Mouse (Mus musculus): ENCODE results near the gene Lgr6. TPM values are rescaled to one million over a fixed set of nuclear protein-coding genes. Genes with fewer than 3 reads are reported as not detected.

The Lgr6 gene
- polyA plus RNA-seq, 1 experiment from 2014 or later: 3.4 TPM

- no peaks in the 10 kb centered on the region for H3K36me3 ChIP-seq
- WGBS: 41% methylated on average over 8 of the region's 8 CpGs
- H3K9ac ChIP-seq: no peak overlapping the region
- no peak for ATAC-seq (replicated peaks; ENCODE audit: insufficient number of reproducible peaks, insufficient read depth, low FRiP score, low read depth)
- peaks cover 20% of the 10 kb centered on the region for H3K4me1 ChIP-seq (replicated peaks)
- no peak overlapping the region for H3K4me2 ChIP-seq
- no peak overlapping the region for H3K27ac ChIP-seq
- no peaks in the 10 kb centered on the region for H3K9me3 ChIP-seq (replicated peaks)
- H3K27me3 ChIP-seq: peaks cover 17% of the 10 kb centered on the region
- no peak overlapping the region for H3K4me3 ChIP-seq
These were observed 112.9 kb downstream of the Lgr6 start for GRCm38 (mm10) chr1:134992046-134992645.

DNA sequence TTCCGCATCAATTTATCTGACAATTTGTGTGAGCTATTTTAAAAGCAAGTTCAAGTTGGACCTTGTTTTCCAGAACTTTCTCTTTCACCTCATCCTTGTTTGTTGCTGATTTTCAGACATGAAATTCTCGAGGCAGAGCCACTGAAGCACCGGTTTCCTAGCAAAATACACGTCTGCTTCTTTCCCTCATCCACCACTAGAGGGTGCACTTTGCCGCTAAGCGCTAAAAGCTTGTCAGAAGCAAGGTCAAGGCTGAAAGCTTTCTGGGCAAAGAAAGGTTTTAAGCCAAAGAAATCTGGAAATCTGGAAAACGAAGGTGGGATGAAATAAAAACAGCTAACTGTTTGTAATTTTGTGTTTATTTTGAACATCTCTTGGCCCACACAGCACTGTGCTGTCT lies 115.7 kb downstream of the Lgr6 start:
- H3K9me3 ChIP-seq (replicated peaks): no peaks in the 10 kb centered on the region
- no peak overlapping the region for H3K27ac ChIP-seq
- 8% methylated on average over 7 of the region's 7 CpGs for WGBS
- peaks cover 21% of the 10 kb centered on the region for H3K27me3 ChIP-seq
- H3K9ac ChIP-seq: no peak overlapping the region
- peaks cover 16% of the 10 kb centered on the region for H3K4me1 ChIP-seq (replicated peaks)
- no peak for ATAC-seq (replicated peaks; ENCODE audit: insufficient number of reproducible peaks, insufficient read depth, low FRiP score, low read depth)
- H3K36me3 ChIP-seq: no peaks in the 10 kb centered on the region
- H3K4me3 ChIP-seq: no peak overlapping the region
- no peak overlapping the region for H3K4me2 ChIP-seq

DNA sequence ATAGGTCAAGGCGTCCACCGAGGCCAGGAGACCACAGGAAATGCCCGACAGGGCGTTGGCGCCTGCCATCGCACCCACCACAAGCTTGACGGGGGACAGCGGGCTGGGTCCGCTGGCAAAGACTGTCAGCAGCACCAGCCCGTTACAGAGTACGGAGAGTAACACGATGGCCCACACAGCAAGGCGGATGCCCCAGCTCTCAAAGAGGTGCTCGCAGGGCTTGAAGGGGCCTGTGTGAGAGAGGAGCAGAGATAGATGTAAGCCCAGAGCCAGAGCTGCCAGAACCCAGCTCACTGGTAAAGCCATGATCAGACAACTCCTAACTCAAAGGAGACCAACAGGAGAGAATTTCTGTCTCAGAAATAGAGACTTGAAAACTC lies 117.1 kb downstream of the Lgr6 start:
- ATAC-seq (replicated peaks; ENCODE audit: insufficient number of reproducible peaks, insufficient read depth, low FRiP score, low read depth): no peak
- peak overlapping the region; percentile 48 for H3K9ac ChIP-seq
- H3K27me3 ChIP-seq: peaks cover 15% of the 10 kb centered on the region
- 6% methylated on average over 14 of the region's 14 CpGs for WGBS
- H3K9me3 ChIP-seq (replicated peaks): no peaks in the 10 kb centered on the region
- H3K4me1 ChIP-seq (replicated peaks): peaks cover 16% of the 10 kb centered on the region
- no peaks in the 10 kb centered on the region for H3K36me3 ChIP-seq
- H3K4me2 ChIP-seq: peak overlapping the region; percentile 83
- peak overlapping the region; percentile 48 for H3K4me3 ChIP-seq
- no peak overlapping the region for H3K27ac ChIP-seq

- Histone ChIP-seq H3K27ac (no peak overlapping the region), H3K9me3 (replicated peaks) (no peaks in the 10 kb centered on the region), H3K4me2 (peak overlapping the region; percentile 83), H3K9ac (peak overlapping the region; percentile 48), H3K36me3 (no peaks in the 10 kb centered on the region), H3K4me1 (replicated peaks) (peaks cover 15% of the 10 kb centered on the region), H3K4me3 (peak overlapping the region; percentile 48), H3K27me3 (peaks cover 15% of the 10 kb centered on the region)
- WGBS: 29% methylated on average over 48 of the region's 48 CpGs
- peak; percentile 66; the same call in 1 of the 2 replicates for ATAC-seq (replicated peaks; ENCODE audit: insufficient number of reproducible peaks, insufficient read depth, low FRiP score, low read depth)
These were observed 117.7 kb downstream of the Lgr6 start for GRCm38 (mm10) chr1:134987173-134987961.

GRCm38 (mm10) chr1:134972920-134973319 lies 132.2 kb downstream of the Lgr6 start:
- H3K9me3 ChIP-seq (replicated peaks): no peaks in the 10 kb centered on the region
- no peak overlapping the region for H3K4me3 ChIP-seq
- 73% methylated on average over 1 of the region's 1 CpGs for WGBS
- H3K4me1 ChIP-seq (replicated peaks): no peaks in the 10 kb centered on the region
- ATAC-seq (replicated peaks; ENCODE audit: insufficient number of reproducible peaks, insufficient read depth, low FRiP score, low read depth): no peak
- H3K36me3 ChIP-seq: peaks cover 48% of the 10 kb centered on the region
- H3K27me3 ChIP-seq: no peaks in the 10 kb centered on the region
- H3K27ac ChIP-seq: no peak overlapping the region
- H3K9ac ChIP-seq: no peak overlapping the region
- H3K4me2 ChIP-seq: no peak overlapping the region

DNA sequence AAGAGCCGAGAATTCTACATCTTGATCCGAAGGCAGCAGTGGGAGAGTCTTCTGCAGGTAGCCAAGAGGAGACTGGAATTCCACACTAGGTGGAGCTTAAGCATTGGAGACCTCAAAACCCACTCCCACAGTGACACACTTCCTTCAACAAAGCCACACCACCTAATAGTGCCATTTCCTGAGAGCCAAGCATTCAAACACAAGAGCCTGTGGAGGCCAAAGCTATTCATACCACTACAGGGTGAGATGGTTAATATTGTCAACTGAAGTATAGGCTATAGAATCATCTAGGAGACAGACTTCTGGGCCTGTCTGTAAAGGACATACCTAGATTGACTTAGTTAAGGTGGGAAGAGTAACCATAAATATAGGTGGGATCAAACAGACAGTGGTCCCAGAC lies 139.6 kb downstream of the Lgr6 start:
- no peak overlapping the region for H3K27ac ChIP-seq
- H3K4me1 ChIP-seq (replicated peaks): peaks cover 22% of the 10 kb centered on the region
- 90% methylated on average over 2 of the region's 2 CpGs for WGBS
- H3K36me3 ChIP-seq: peaks cover 29% of the 10 kb centered on the region
- H3K4me2 ChIP-seq: no peak overlapping the region
- no peaks in the 10 kb centered on the region for H3K9me3 ChIP-seq (replicated peaks)
- no peak overlapping the region for H3K4me3 ChIP-seq
- H3K27me3 ChIP-seq: no peaks in the 10 kb centered on the region
- ATAC-seq (replicated peaks; ENCODE audit: insufficient number of reproducible peaks, insufficient read depth, low FRiP score, low read depth): no peak
- no peak overlapping the region for H3K9ac ChIP-seq

DNA sequence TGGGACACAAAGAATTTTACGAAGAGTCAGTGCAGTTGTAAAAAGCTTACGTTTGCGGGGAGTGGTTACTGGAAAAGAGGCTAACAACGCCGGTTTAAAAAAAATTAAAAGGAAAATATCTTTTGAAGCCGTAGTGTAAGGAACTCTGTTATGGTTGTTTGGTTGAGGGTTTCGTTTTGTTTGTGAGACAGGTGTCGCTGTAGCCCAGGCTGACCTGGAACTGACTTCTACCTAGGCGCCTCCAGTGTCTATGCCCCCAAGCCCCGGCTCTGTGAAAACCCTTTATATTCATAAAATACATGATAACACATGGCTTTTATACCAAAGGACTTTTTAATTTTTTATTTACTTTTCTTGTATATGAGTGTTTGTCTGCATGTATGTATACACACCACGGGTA lies 142.3 kb downstream of the Lgr6 start:
- 2% methylated on average over 11 of the region's 11 CpGs for WGBS
- Histone ChIP-seq H3K27ac (peak overlapping the region; percentile 79), H3K4me3 (peak overlapping the region; percentile 89), H3K4me1 (replicated peaks) (peaks cover 22% of the 10 kb centered on the region), H3K36me3 (peaks cover 3% of the 10 kb centered on the region; the same call in 1 of the 2 replicates), H3K9ac (peak overlapping the region; percentile 75), H3K4me2 (peak overlapping the region; percentile 77), H3K27me3 (no peaks in the 10 kb centered on the region), H3K9me3 (replicated peaks) (no peaks in the 10 kb centered on the region)
- peak; percentile 54; the same call in 1 of the 2 replicates for ATAC-seq (replicated peaks; ENCODE audit: insufficient number of reproducible peaks, insufficient read depth, low FRiP score, low read depth)

DNA sequence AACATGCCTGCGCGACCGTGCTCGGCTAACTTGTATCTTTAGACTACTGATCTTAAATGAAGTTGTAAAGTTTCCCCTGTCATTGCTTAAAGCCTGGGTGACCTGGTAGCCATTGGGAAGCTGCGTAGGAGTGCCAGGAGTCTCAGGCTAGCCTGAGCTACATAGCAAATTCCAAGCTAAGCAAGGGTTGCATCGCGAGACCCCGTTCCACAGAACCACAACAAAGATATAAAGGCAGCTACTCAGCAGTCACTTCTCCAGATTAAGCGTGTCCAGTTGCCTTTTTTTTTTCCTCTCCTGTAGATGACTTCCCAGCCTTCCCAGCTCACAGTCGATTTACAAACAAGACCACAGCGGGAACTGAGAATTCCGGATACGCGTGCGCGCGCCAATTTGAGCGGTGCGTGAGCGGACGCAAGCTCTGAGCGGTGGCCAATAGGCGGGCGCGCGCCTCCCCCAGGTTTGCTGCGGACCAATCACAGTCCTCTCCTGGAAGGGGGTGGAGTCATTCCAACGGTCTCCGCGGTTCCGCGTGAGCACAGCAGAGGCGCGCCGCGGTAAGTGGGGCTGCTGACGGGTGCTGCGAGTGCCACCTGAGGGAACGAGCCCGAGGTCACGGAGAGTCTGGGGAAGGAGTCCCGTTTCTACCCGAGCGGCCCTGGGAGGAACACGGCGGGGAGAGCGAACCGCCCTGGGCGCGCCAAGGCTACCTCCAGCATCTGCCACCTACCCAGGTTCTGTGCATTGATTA lies 142.8 kb downstream of the Lgr6 start, which contains the start of gene Ube2t:
Ube2t (plus strand) TSS at position 513 of the 751 bp plus-strand sequence.
- Histone ChIP-seq H3K9ac (peak within 1 kb of the TSS; percentile 75), H3K4me2 (peak within 1 kb of the TSS; percentile 77), H3K4me3 (peak within 1 kb of the TSS; percentile 89), H3K27ac (peak within 1 kb of the TSS; percentile 79), H3K27me3 (no peaks in the 10 kb centered on the region), H3K36me3 (no peaks in the 10 kb centered on the region), H3K9me3 (replicated peaks) (no peaks in the 10 kb centered on the region), H3K4me1 (replicated peaks) (peaks cover 22% of the 10 kb centered on the region)
- WGBS: 2% methylated on average over 50 of the region's 50 CpGs
- peak; percentile 99 for ATAC-seq (replicated peaks; ENCODE audit: insufficient number of reproducible peaks, insufficient read depth, low FRiP score, low read depth)

DNA sequence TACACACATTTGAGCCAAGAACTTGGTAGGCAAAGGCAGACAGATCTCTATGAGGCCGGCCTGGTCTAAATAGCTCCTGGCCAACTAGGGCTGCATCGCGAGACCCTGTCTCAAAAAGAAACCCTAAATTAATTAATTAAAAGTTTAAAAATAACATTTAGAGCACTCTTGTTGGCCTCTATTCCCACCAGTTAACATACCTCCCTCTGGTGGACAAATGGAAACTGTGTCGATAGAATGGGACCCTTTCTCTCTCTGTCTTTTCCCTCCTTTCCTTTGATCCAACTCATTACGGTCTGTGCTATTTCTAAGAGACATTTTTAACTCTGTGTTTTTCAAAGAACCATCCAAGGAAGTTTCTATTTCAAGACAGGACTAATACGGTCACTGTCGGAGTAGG lies 144.4 kb downstream of the Lgr6 start:
- ATAC-seq (replicated peaks; ENCODE audit: insufficient number of reproducible peaks, insufficient read depth, low FRiP score, low read depth): no peak
- no peak overlapping the region for H3K9ac ChIP-seq
- no peak overlapping the region for H3K4me3 ChIP-seq
- peaks cover 22% of the 10 kb centered on the region for H3K4me1 ChIP-seq (replicated peaks)
- no peak overlapping the region for H3K27ac ChIP-seq
- H3K4me2 ChIP-seq: no peak overlapping the region
- H3K36me3 ChIP-seq: no peaks in the 10 kb centered on the region
- WGBS: 44% methylated on average over 7 of the region's 7 CpGs
- no peaks in the 10 kb centered on the region for H3K27me3 ChIP-seq
- H3K9me3 ChIP-seq (replicated peaks): no peaks in the 10 kb centered on the region

GRCm38 (mm10) chr1:134955637-134956176 lies 149.4 kb downstream of the Lgr6 start, which contains the start of gene Ppp1r12b:
Gene Ppp1r12b (minus strand): TSS chr1:134955942.
- peaks cover 17% of the 10 kb centered on the region for H3K4me1 ChIP-seq (replicated peaks)
- peak within 1 kb of the TSS; percentile 67 for H3K4me2 ChIP-seq
- no peaks in the 10 kb centered on the region for H3K27me3 ChIP-seq
- H3K36me3 ChIP-seq: no peaks in the 10 kb centered on the region
- H3K9ac ChIP-seq: peak within 1 kb of the TSS; percentile 86
- H3K4me3 ChIP-seq: peak within 1 kb of the TSS; percentile 72
- WGBS: under 1% methylated on average over 39 of the region's 39 CpGs
- peak; percentile 98 for ATAC-seq (replicated peaks; ENCODE audit: insufficient number of reproducible peaks, insufficient read depth, low FRiP score, low read depth)
- peak within 1 kb of the TSS; percentile 87 for H3K27ac ChIP-seq
- no peaks in the 10 kb centered on the region for H3K9me3 ChIP-seq (replicated peaks)

All from heart, embryonic 15.5 days (tissue).